Mouse (Mus musculus): ENCODE results near the gene Glyctk.

The Glyctk gene

GRCm38 (mm10) chr9:106147281-106147680 lies 10.7 kb downstream of the Glyctk start:
- DNase-seq (ENCODE audit: low spot score in 2 of 2): no peak

- no peak for DNase-seq (ENCODE audit: low spot score in 2 of 2)
These were observed 12.4 kb downstream of the Glyctk start for GRCm38 (mm10) chr9:106145582-106145981.

GRCm38 (mm10) chr9:106144176-106144575 lies 13.8 kb downstream of the Glyctk start:
- no peak for DNase-seq (ENCODE audit: low spot score in 2 of 2)

GRCm38 (mm10) chr9:106141955-106142354 lies 16.0 kb downstream of the Glyctk start:
- no peak for DNase-seq (ENCODE audit: low spot score in 2 of 2)

GRCm38 (mm10) chr9:106139763-106140162 lies 18.2 kb downstream of the Glyctk start:
- no peak for DNase-seq (ENCODE audit: low spot score in 2 of 2)

GRCm38 (mm10) chr9:106137671-106138216 lies 20.2 kb downstream of the Glyctk start:
- DNase-seq (ENCODE audit: low spot score in 2 of 2): no peak

GRCm38 (mm10) chr9:106130250-106130649 lies 27.7 kb downstream of the Glyctk start:
- no peak for DNase-seq (ENCODE audit: low spot score in 2 of 2)

- no peak for DNase-seq (ENCODE audit: low spot score in 2 of 2)
These were observed 28.9 kb downstream of the Glyctk start for GRCm38 (mm10) chr9:106129072-106129471.

- DNase-seq (ENCODE audit: low spot score in 2 of 2): no peak
These were observed 31.1 kb downstream of the Glyctk start for GRCm38 (mm10) chr9:106126786-106127251.

- DNase-seq (ENCODE audit: low spot score in 2 of 2): peak in 1 of 2 experiments; percentile 24
These were observed 34.3 kb downstream of the Glyctk start for GRCm38 (mm10) chr9:106123599-106123998.

GRCm38 (mm10) chr9:106119075-106119474 lies 38.9 kb downstream of the Glyctk start:
- no peak for DNase-seq (ENCODE audit: low spot score in 2 of 2)

- no peak for DNase-seq (ENCODE audit: low spot score in 2 of 2)
These were observed 42.0 kb downstream of the Glyctk start for GRCm38 (mm10) chr9:106115801-106116424.

- DNase-seq (ENCODE audit: low spot score in 2 of 2): peak; percentile 54 to 60
These were observed 45.0 kb downstream of the Glyctk start for GRCm38 (mm10) chr9:106112770-106113423.

GRCm38 (mm10) chr9:106106241-106106640 lies 51.7 kb downstream of the Glyctk start:
- no peak for DNase-seq (ENCODE audit: low spot score in 2 of 2)

- DNase-seq (ENCODE audit: low spot score in 2 of 2): no peak
These were observed 53.5 kb downstream of the Glyctk start for GRCm38 (mm10) chr9:106104401-106104800.
